Mouse (Mus musculus): Measurements from ENCODE around the gene Pih1d1. TPM values are rescaled to one million over a fixed set of nuclear protein-coding genes. Genes with fewer than 3 reads are reported as not detected.

Gene Pih1d1
- 10 to 100 TPM; 40.5 to 51.7 TPM for total RNA-seq (2023)

DNA sequence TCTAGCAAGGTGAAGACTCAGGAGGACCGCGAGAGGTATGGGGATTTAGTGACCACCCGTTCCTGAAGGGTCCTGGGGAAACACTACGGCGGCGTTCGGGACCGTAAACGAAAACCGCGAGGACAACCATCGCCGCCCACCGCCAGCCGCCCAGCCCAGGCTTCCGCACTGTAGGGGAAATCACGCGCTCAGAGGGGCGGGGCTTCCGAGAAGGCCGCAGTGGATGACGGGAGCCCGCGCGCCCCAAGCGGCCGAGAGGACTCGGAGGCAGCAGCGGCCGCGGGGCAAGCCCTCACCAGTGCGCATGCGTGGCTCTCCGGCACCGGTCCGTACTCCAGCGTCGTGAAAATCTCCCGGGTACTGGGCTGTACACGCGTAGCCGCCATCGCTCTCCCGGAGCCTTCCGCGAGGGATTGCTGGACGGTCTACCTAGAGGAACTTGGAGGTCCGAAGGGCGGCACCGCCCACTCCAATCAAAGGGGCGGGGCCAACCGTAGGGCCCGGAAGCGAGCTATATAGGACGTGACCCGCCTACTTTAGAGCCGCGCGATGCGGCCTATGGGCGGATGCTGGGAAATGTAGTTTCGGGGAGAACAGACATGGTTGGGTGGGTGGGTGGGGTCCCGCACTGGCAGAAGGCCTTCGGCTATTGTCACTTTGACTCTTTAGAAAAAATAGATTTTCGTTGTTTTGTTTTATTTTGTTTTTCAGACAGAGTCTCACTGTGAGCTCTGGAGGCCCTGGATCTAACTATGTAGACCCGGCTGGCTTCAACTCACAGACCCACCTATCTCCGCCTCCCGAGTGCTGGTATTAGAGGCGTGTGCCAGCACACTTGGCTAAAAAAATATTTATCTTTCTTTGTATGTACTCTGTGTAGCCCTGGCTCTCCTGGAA lies at the start of gene Pih1d1, which contains the start of gene Aldh16a1:
Gene Pih1d1 (plus strand): TSS at position 208 of the 897 bp plus-strand sequence.
Gene Aldh16a1 (minus strand): TSS at position 489 of the 897 bp plus-strand sequence.

GRCm38 (mm10) chr7:45124224-45125143 lies 29.6 kb upstream of the Pih1d1 start, which contains the start of gene Rps11:
Gene Rps11, minus strand, starts transcription at chr7:45124439.

GRCm38 (mm10) chr7:45128624-45129246 lies 25.4 kb upstream of the Pih1d1 start, which contains the start of gene Rpl13a:
Gene Rpl13a, minus strand, starts transcription at chr7:45128761.

DNA sequence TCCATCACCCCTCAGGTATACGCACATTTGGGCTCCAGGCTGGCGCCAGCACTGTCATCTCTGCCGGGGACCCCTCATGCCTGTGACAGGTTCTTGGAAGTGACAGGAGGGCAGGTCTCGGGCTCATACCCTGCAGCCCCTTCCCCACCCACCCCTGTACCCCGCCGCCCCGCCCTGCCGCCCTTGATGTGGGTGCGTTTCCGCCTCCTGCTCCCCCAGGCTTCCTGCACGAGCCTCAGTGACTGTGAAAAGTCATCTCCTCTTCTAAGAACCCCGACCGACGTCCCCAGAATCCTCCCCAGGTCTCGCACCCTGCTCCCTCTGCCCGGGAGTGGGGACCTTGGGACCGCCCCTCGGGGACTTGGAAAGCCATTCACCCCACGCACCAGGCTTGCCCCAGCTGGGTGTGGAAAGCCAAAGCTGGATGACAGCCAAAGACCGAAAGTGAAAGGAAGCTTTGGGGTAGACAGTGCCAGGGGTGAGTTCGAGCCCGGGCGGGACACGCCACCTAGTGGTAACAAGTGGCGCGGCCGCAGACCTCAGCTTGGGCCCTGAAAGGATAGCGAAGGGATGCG lies 18.0 kb upstream of the Pih1d1 start, which contains the start of the genes Gm45713 and Flt3l:
Gene Gm45713 (minus strand): TSS at position 239 of the 575 bp plus-strand sequence.
Gene Flt3l (minus strand): TSS at position 440 of the 575 bp plus-strand sequence.

DNA sequence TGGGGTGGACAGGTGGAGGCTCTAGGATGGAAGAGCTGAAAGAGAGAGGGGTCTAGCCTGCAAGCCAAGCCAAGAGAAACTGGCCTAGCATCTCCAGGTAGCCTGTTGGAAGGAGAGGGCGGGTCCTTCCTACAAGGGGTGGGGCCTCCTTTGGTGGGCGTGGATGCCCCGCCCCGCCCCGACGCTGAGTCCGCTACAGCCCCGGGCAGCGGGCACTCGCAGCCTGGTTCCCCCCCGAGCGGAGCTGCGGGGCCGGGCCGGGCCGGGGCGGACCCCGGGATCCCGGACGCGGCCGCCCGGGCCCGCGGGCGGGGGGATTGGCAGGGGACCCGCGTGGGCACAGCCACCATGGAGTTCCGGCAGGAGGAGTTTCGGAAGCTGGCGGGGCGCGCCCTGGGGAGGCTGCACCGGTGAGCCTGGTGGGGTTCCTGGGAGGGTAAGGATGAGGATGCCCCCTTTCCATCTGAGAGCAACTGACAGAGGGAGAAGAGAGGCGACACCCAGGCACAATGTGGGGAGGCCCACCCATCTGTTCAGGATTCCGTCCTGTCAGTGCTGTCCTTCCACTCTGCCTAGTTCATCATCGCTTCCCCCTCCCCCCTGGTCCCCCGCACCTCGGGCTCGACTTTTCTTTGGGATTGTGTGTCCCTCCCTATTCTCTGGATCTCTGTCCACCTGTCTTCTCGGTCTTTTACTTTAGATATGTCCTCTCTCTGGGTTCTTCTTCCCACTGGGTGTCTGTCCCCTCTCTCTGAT lies 9.8 kb downstream of the Pih1d1 start, which contains the start of gene Slc17a7:
Gene Slc17a7 (plus strand): TSS at position 215 of the 756 bp plus-strand sequence.

GRCm38 (mm10) chr7:45179469-45179868 lies 25.4 kb downstream of the Pih1d1 start, which contains the start of gene Gfy:
Gene Gfy, minus strand, starts transcription at chr7:45179569.

GRCm38 (mm10) chr7:45180896-45181477 lies 26.9 kb downstream of the Pih1d1 start, which contains the start of gene Pth2:
Gene Pth2, plus strand, starts transcription at chr7:45180995.

GRCm38 (mm10) chr7:45204380-45205143 lies 50.5 kb downstream of the Pih1d1 start, which contains the start of gene Ccdc155:
Gene Ccdc155, minus strand, starts transcription at chr7:45204892.

Other genes starting within 250 kb of the Pih1d1 start
- 100 to 1,000 TPM in 1 of 2 experiments, 10 to 100 TPM in 1; 92.5 to 101 TPM for gene Ap2a1, start 224.8 kb upstream of the Pih1d1 start, total RNA-seq (2023)
- not detected for gene Tsks, start 211.1 kb upstream of the Pih1d1 start, total RNA-seq (2023)
- not detected for gene Cpt1c, start 179.5 kb upstream of the Pih1d1 start, total RNA-seq (2023)
- 100 to 1,000 TPM; 154 to 155 TPM for gene Prmt1, start 167.7 kb upstream of the Pih1d1 start, total RNA-seq (2023)
- gene Irf3, start 156.7 kb upstream of the Pih1d1 start, total RNA-seq (2023): 100 to 1,000 TPM; 195 TPM
- 10 to 100 TPM; 35.3 to 36.9 TPM for gene Bcl2l12, start 155.6 kb upstream of the Pih1d1 start, total RNA-seq (2023)
- 100 to 1,000 TPM; 100 to 104 TPM for gene Scaf1, start 137.9 kb upstream of the Pih1d1 start, total RNA-seq (2023)
- gene Rras, start 136.3 kb upstream of the Pih1d1 start, total RNA-seq (2023): 10 to 100 TPM; 20.1 to 20.2 TPM
- 10 to 100 TPM; 77.6 to 78.0 TPM for gene Prr12, start 101.4 kb upstream of the Pih1d1 start, total RNA-seq (2023)
- 10 to 100 TPM; 65.6 to 78.2 TPM for gene Nosip, start 91.9 kb upstream of the Pih1d1 start, total RNA-seq (2023)
- gene Prrg2, start 91.6 kb upstream of the Pih1d1 start, total RNA-seq (2023): 1 to 10 TPM; 2.9 to 3.9 TPM
- 1 to 10 TPM; 3.6 to 6.8 TPM for gene Rcn3, start 62.1 kb upstream of the Pih1d1 start, total RNA-seq (2023)
- gene Fcgrt, start 50.5 kb upstream of the Pih1d1 start, total RNA-seq (2023): 10 to 100 TPM; 29.9 to 39.6 TPM
- gene Rps11, start 29.9 kb upstream of the Pih1d1 start, total RNA-seq (2023): 1,000 to 10,000 TPM; 2,440 to 2,508 TPM
- 1,000 to 10,000 TPM; 4,339 to 4,395 TPM for gene Rpl13a, start 25.5 kb upstream of the Pih1d1 start, total RNA-seq (2023)
- not detected for gene Gm45713, start 18.1 kb upstream of the Pih1d1 start, total RNA-seq (2023)
- 10 to 100 TPM; 77.8 to 83.8 TPM for gene Flt3l, start 17.9 kb upstream of the Pih1d1 start, total RNA-seq (2023)
- 100 to 1,000 TPM; 128 to 137 TPM for gene Aldh16a1, start 281 bp downstream of the Pih1d1 start, total RNA-seq (2023)
- not detected for gene Slc17a7, start 9.6 kb downstream of the Pih1d1 start, total RNA-seq (2023)
- gene Gfy, start 25.3 kb downstream of the Pih1d1 start, total RNA-seq (2023): not detected
- not detected for gene Pth2, start 26.7 kb downstream of the Pih1d1 start, total RNA-seq (2023)
- gene Ccdc155, start 50.6 kb downstream of the Pih1d1 start, total RNA-seq (2023): 1 to 10 TPM in 1 of 2 experiments, under 1 TPM in 1; 0.46 to 1.1 TPM
- 1 to 10 TPM in 1 of 2 experiments, under 1 TPM in 1; 0.83 to 2.3 TPM for gene Dkkl1, start 57.8 kb downstream of the Pih1d1 start, total RNA-seq (2023)
- not detected for gene Tead2, start 61.5 kb downstream of the Pih1d1 start, total RNA-seq (2023)
- gene Cd37, start 84.8 kb downstream of the Pih1d1 start, total RNA-seq (2023): 1,000 to 10,000 TPM; 1,836 to 1,886 TPM
- gene Slc6a16, start 86.8 kb downstream of the Pih1d1 start, total RNA-seq (2023): not detected
- 1 to 10 TPM; 1.1 to 1.9 TPM for gene Slc6a21, start 123.2 kb downstream of the Pih1d1 start, total RNA-seq (2023)
- 10 to 100 TPM in 1 of 2 experiments, 1 to 10 TPM in 1; 8.6 to 16.3 TPM for gene Trpm4, start 179.5 kb downstream of the Pih1d1 start, total RNA-seq (2023)
- gene Hrc, start 181.0 kb downstream of the Pih1d1 start, total RNA-seq (2023): not detected
- gene Ppfia3, start 212.7 kb downstream of the Pih1d1 start, total RNA-seq (2023): under 1 TPM in 1 of 2 experiments, not detected in 1; 0.17 TPM
- gene Lin7b, start 216.3 kb downstream of the Pih1d1 start, total RNA-seq (2023): 1 to 10 TPM; 1.2 to 1.5 TPM
- gene Snrnp70, start 241.4 kb downstream of the Pih1d1 start, total RNA-seq (2023): 100 to 1,000 TPM; 614 to 615 TPM

Measured in B cell, adult 67 days (primary cell).